In the genomic region with DNA sequence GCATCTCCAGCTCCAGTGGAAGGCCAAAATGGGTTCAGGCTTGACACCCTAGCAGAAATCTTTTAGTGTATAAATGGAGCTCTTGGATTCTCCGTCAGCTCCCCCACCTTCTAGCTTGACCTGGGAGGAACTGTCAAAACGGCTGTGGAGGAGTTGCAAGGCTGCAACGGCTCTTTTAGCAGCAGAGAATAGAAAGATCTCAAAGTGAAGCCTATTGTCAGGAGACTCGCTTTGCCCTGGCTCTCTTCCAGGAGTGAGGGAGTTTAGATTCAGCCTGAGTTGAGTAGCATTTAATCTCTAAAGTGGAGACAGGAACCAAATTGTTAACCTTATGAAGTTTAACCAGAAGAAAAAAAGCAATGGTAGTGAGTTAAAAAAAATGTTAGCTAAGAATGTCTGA, we compare ENCODE assay signal across 12 mouse cellular contexts.
DNase-seq lines count a peak whose midpoint lies in the region; ATAC-seq and TF ChIP-seq lines count a peak whose summit lies in the region.
"Had no signal": no experiment of that assay in that cellular context is flagged by ENCODE, and none has a peak within 500 bp of the region (broad histone marks: within the 10 kb centered on the region; RNA-seq: fewer than 3 reads in every experiment).

No protein-coding gene starts in this region.

- no peak for TF ChIP-seq EP300 in heart, postnatal 0 days (IDR thresholded peaks at IDR 0.05; ENCODE audit: low read depth)

- DNase-seq in heart, postnatal 25 days (ENCODE audit: low spot score): no peak
- DNase-seq in lung, embryonic 14.5 days: peak; percentile 73
- no peak for DNase-seq in lung, postnatal 25 days (ENCODE audit: low spot score)
- DNase-seq in heart, postnatal 0 days (ENCODE audit: low spot score): no peak
- DNase-seq in ovary, postnatal 14 days (ENCODE audit: low spot score): peak; percentile 43
- DNase-seq in c-Kit-positive CD71-positive TER-119-positive erythroid progenitor cells, embryonic 14.5 days (ENCODE audit: low spot score): no peak
- DNase-seq: left cerebral cortex, postnatal 4 days; liver, postnatal 0 days had no signal

- TF ChIP-seq CTCF in lung, embryonic 14.5 days (IDR thresholded peaks at IDR 0.05; ENCODE audit: low read depth): no peak
- TF ChIP-seq CTCF in heart, postnatal 0 days (IDR thresholded peaks at IDR 0.05; ENCODE audit: low read depth): no peak

- no peaks in the 10 kb centered on the region for H3K9me3 ChIP-seq in heart, embryonic 12.5 days (replicated peaks)
- no peaks in the 10 kb centered on the region for H3K9me3 ChIP-seq in lung, embryonic 14.5 days (ENCODE audit: low read depth, low read length)
- H3K9me3 ChIP-seq in heart, postnatal 0 days (replicated peaks; ENCODE audit: control insufficient read depth, low read length): no peaks in the 10 kb centered on the region
- H3K9me3 ChIP-seq: midbrain, embryonic 13.5 days; neural tube, embryonic 15.5 days had no signal

- no peaks in the 10 kb centered on the region for H3K27me3 ChIP-seq in heart, embryonic 12.5 days (replicated peaks)
- H3K27me3 ChIP-seq in lung, embryonic 14.5 days (ENCODE audit: insufficient read depth, low read length): no peaks in the 10 kb centered on the region
- H3K27me3 ChIP-seq in heart, postnatal 0 days (ENCODE audit: control insufficient read depth, insufficient read depth, low read length): no peaks in the 10 kb centered on the region
- H3K27me3 ChIP-seq: midbrain, embryonic 13.5 days; neural tube, embryonic 15.5 days had no signal

- intact Hi-C loops in heart, postnatal 25 days (cut with DNase I): no loop called here

- no peak for ATAC-seq in heart, embryonic 12.5 days (ENCODE audit: insufficient number of reproducible peaks, low FRiP score)
- no peak for ATAC-seq in lung, embryonic 14.5 days (ENCODE audit: insufficient read depth)
- no peak for ATAC-seq in heart, postnatal 0 days (ENCODE audit: insufficient read depth, low read depth)
- ATAC-seq: liver, postnatal 0 days; midbrain, embryonic 13.5 days had no signal

- H3K4me2 ChIP-seq in heart, embryonic 12.5 days: peak overlapping the region; percentile 24; the same call in 1 of the 2 replicates
- H3K4me2 ChIP-seq in lung, embryonic 14.5 days: 0 out of 2 replicates have a peak overlapping the region, but pooled peaks have one; percentile 16
- peak overlapping the region; percentile 1; the same call in 1 of the 2 replicates for H3K4me2 ChIP-seq in heart, postnatal 0 days (ENCODE audit: low read depth, low read length)
- H3K4me2 ChIP-seq: midbrain, embryonic 13.5 days; neural tube, embryonic 15.5 days had no signal

- WGBS in heart, embryonic 12.5 days: 9% methylated on average over 4 of the region's 4 CpGs
- WGBS in lung, embryonic 14.5 days: 14% methylated on average over 4 of the region's 4 CpGs
- 8% methylated on average over 4 of the region's 4 CpGs for WGBS in heart, postnatal 0 days

- H3K4me1 ChIP-seq in heart, embryonic 12.5 days (replicated peaks): peaks cover 9% of the 10 kb centered on the region
- H3K4me1 ChIP-seq in lung, embryonic 14.5 days (ENCODE audit: insufficient read depth): no peaks in the 10 kb centered on the region
- H3K4me1 ChIP-seq in heart, postnatal 0 days (ENCODE audit: control insufficient read depth, insufficient read depth): peaks cover 5% of the 10 kb centered on the region; the same call in 1 of the 2 replicates
- H3K4me1 ChIP-seq: neural tube, embryonic 15.5 days had no signal

- H3K4me3 ChIP-seq in heart, embryonic 12.5 days: no peak overlapping the region
- H3K4me3 ChIP-seq in lung, embryonic 14.5 days (ENCODE audit: low read depth, low read length): no peak overlapping the region
- H3K4me3 ChIP-seq in heart, postnatal 0 days (ENCODE audit: low read depth, low read length): no peak overlapping the region
- H3K4me3 ChIP-seq: erythroblast, embryonic 14.5 days; midbrain, embryonic 13.5 days; neural tube, embryonic 15.5 days had no signal

- no peak overlapping the region for H3K27ac ChIP-seq in heart, embryonic 12.5 days (ENCODE audit: poor library complexity, severe bottlenecking)
- H3K27ac ChIP-seq in lung, embryonic 14.5 days (ENCODE audit: low read depth): 0 out of 2 replicates have a peak overlapping the region, but pooled peaks have one; percentile 4
- no peak overlapping the region for H3K27ac ChIP-seq in heart, postnatal 0 days (ENCODE audit: low read depth)
- H3K27ac ChIP-seq: midbrain, embryonic 13.5 days; neural tube, embryonic 15.5 days had no signal

- H3K36me3 ChIP-seq in heart, embryonic 12.5 days: no peaks in the 10 kb centered on the region
- no peaks in the 10 kb centered on the region for H3K36me3 ChIP-seq in lung, embryonic 14.5 days (ENCODE audit: insufficient read depth)
- H3K36me3 ChIP-seq in heart, postnatal 0 days (replicated peaks; ENCODE audit: control insufficient read depth, insufficient read depth, low read length): no peaks in the 10 kb centered on the region
- H3K36me3 ChIP-seq: midbrain, embryonic 13.5 days; neural tube, embryonic 15.5 days had no signal

- no peak overlapping the region for H3K9ac ChIP-seq in heart, embryonic 12.5 days
- no peak overlapping the region for H3K9ac ChIP-seq in lung, embryonic 14.5 days
- H3K9ac ChIP-seq in heart, postnatal 0 days (replicated peaks; ENCODE audit: low read depth, low read length): no peak overlapping the region
- H3K9ac ChIP-seq: liver, postnatal 0 days; midbrain, embryonic 13.5 days; neural tube, embryonic 15.5 days had no signal

Comparison
In these comparisons a context has a peak if more than half of its experiments do, and no peak if none do; other contexts are left out.
1. DNase-seq: peak in lung, embryonic 14.5 days (single experiment) and ovary, postnatal 14 days (single experiment); none in heart, postnatal 25 days (single experiment), lung, postnatal 25 days (single experiment), heart, postnatal 0 days (single experiment) and c-Kit-positive CD71-positive TER-119-positive erythroid progenitor cells, embryonic 14.5 days (single experiment).
2. Peak in every context shown above with its lines, with median percentiles within 50 percentile points of each other: H3K4me2 ChIP-seq.